Mouse (Mus musculus): ENCODE data around the gene Gm20388.

Gm20388 gene

GRCm38 (mm10) chr8:122937545-122938053, 3027.0 kb downstream of the Gm20388 start:
- DNase-seq (ENCODE audit: low spot score), result no peak

GRCm38 (mm10) chr8:122938170-122938569, 3027.5 kb downstream of the Gm20388 start:
- DNase-seq (ENCODE audit: low spot score), result no peak

- no peak for DNase-seq (ENCODE audit: low spot score)
Measured at GRCm38 (mm10) chr8:122938591-122938990, 3027.9 kb downstream of the Gm20388 start.

GRCm38 (mm10) chr8:122942803-122943713, 3032.4 kb downstream of the Gm20388 start:
- DNase-seq (ENCODE audit: low spot score), result no peak

- no peak for DNase-seq (ENCODE audit: low spot score)
Measured at GRCm38 (mm10) chr8:122945775-122946174, 3035.1 kb downstream of the Gm20388 start.

GRCm38 (mm10) chr8:122949701-122950100, 3039.1 kb downstream of the Gm20388 start:
- DNase-seq (ENCODE audit: low spot score), result no peak

GRCm38 (mm10) chr8:122951456-122951855, 3040.8 kb downstream of the Gm20388 start:
- no peak for DNase-seq (ENCODE audit: low spot score)

- DNase-seq (ENCODE audit: low spot score), result no peak
Measured at GRCm38 (mm10) chr8:122953028-122953427, 3042.4 kb downstream of the Gm20388 start.

- DNase-seq (ENCODE audit: low spot score), result no peak
Measured at GRCm38 (mm10) chr8:122954090-122954799, 3043.6 kb downstream of the Gm20388 start.

GRCm38 (mm10) chr8:122955195-122955594, 3044.6 kb downstream of the Gm20388 start:
- no peak for DNase-seq (ENCODE audit: low spot score)

GRCm38 (mm10) chr8:122955997-122956396, 3045.4 kb downstream of the Gm20388 start:
- DNase-seq (ENCODE audit: low spot score), result no peak

- no peak for DNase-seq (ENCODE audit: low spot score)
Measured at GRCm38 (mm10) chr8:122960323-122960722, 3049.7 kb downstream of the Gm20388 start.

GRCm38 (mm10) chr8:122960932-122961331, 3050.3 kb downstream of the Gm20388 start:
- DNase-seq (ENCODE audit: low spot score), result no peak

GRCm38 (mm10) chr8:122961458-122961857, 3050.8 kb downstream of the Gm20388 start:
- no peak for DNase-seq (ENCODE audit: low spot score)

GRCm38 (mm10) chr8:122962046-122962445, 3051.4 kb downstream of the Gm20388 start:
- DNase-seq (ENCODE audit: low spot score), result no peak

- no peak for DNase-seq (ENCODE audit: low spot score)
Measured at GRCm38 (mm10) chr8:122966638-122967037, 3056.0 kb downstream of the Gm20388 start.

GRCm38 (mm10) chr8:122968145-122968544, 3057.5 kb downstream of the Gm20388 start:
- no peak for DNase-seq (ENCODE audit: low spot score)

GRCm38 (mm10) chr8:122969964-122970620, 3059.5 kb downstream of the Gm20388 start:
- no peak for DNase-seq (ENCODE audit: low spot score)

GRCm38 (mm10) chr8:122976046-122976445, 3065.4 kb downstream of the Gm20388 start:
- no peak for DNase-seq (ENCODE audit: low spot score)

- DNase-seq (ENCODE audit: low spot score), result no peak
Measured at GRCm38 (mm10) chr8:122979424-122979823, 3068.8 kb downstream of the Gm20388 start.

GRCm38 (mm10) chr8:122979865-122980509, 3069.3 kb downstream of the Gm20388 start:
- no peak for DNase-seq (ENCODE audit: low spot score)

GRCm38 (mm10) chr8:122981646-122982045, 3071.0 kb downstream of the Gm20388 start:
- DNase-seq (ENCODE audit: low spot score), result no peak
